Mouse (Mus musculus) brain, adult 2 months (tissue): Measurements from ENCODE around the gene Yrdc.

Experiments
- DNase-seq: peaks from one replicate; pipeline ENCODE4 v3.0.0; 2011; ENCODE audit warnings: low read depth, low spot score

Gene Yrdc

GRCm38 (mm10) chr4:124850261-124850913, at the start of gene Yrdc:
TSS of gene Yrdc (plus strand) at chr4:124850679.
- peak; percentile 98 for DNase-seq

- peak; percentile 97 for DNase-seq
These were observed 48.7 kb upstream of the Yrdc start, which contains the start of gene Mtf1 for GRCm38 (mm10) chr4:124801552-124802308. TSS of gene Mtf1 (plus strand) at chr4:124802104.

GRCm38 (mm10) chr4:124802309-124803260, 47.9 kb upstream of the Yrdc start:
- peak; percentile 99 for DNase-seq

GRCm38 (mm10) chr4:124803406-124803805, 47.1 kb upstream of the Yrdc start:
- no peak for DNase-seq

GRCm38 (mm10) chr4:124808511-124808910, 42.0 kb upstream of the Yrdc start:
- DNase-seq, result no peak

- DNase-seq, result no peak
These were observed 41.2 kb upstream of the Yrdc start for GRCm38 (mm10) chr4:124809136-124809883.

GRCm38 (mm10) chr4:124810056-124810455, 40.4 kb upstream of the Yrdc start:
- no peak for DNase-seq

- DNase-seq, result peak; percentile 90
These were observed 39.0 kb upstream of the Yrdc start for GRCm38 (mm10) chr4:124811347-124811975.

GRCm38 (mm10) chr4:124815901-124816300, 34.6 kb upstream of the Yrdc start:
- DNase-seq, result peak; percentile 73

- DNase-seq, result peak; percentile 80
These were observed 32.7 kb upstream of the Yrdc start for GRCm38 (mm10) chr4:124817803-124818202.

- no peak for DNase-seq
These were observed 31.6 kb upstream of the Yrdc start for GRCm38 (mm10) chr4:124818832-124819231.

GRCm38 (mm10) chr4:124824967-124825366, 25.5 kb upstream of the Yrdc start:
- no peak for DNase-seq

GRCm38 (mm10) chr4:124825371-124825965, 25.0 kb upstream of the Yrdc start:
- DNase-seq, result no peak

GRCm38 (mm10) chr4:124829671-124830070, 20.8 kb upstream of the Yrdc start:
- DNase-seq, result no peak

GRCm38 (mm10) chr4:124832796-124833195, 17.7 kb upstream of the Yrdc start:
- DNase-seq, result no peak

- no peak for DNase-seq
These were observed 12.3 kb upstream of the Yrdc start for GRCm38 (mm10) chr4:124838035-124838700.

- DNase-seq, result no peak
These were observed 9.5 kb upstream of the Yrdc start for GRCm38 (mm10) chr4:124840998-124841397.

- peak; percentile 53 for DNase-seq
These were observed 7.0 kb upstream of the Yrdc start for GRCm38 (mm10) chr4:124843493-124843892.

GRCm38 (mm10) chr4:124847573-124847972, 2.9 kb upstream of the Yrdc start:
- DNase-seq, result peak; percentile 89
